Mouse (Mus musculus): ENCODE measurements around the gene Wdr45.
A peak's percentile ranks its signal among the peaks of the same experiment; 100 is the strongest.
"Not testable (repeated sequence)": the region's sequence is repeated elsewhere in the genome, so short reads cannot be mapped to it uniquely, and the experiment has no call there.

Wdr45 gene

DNA sequence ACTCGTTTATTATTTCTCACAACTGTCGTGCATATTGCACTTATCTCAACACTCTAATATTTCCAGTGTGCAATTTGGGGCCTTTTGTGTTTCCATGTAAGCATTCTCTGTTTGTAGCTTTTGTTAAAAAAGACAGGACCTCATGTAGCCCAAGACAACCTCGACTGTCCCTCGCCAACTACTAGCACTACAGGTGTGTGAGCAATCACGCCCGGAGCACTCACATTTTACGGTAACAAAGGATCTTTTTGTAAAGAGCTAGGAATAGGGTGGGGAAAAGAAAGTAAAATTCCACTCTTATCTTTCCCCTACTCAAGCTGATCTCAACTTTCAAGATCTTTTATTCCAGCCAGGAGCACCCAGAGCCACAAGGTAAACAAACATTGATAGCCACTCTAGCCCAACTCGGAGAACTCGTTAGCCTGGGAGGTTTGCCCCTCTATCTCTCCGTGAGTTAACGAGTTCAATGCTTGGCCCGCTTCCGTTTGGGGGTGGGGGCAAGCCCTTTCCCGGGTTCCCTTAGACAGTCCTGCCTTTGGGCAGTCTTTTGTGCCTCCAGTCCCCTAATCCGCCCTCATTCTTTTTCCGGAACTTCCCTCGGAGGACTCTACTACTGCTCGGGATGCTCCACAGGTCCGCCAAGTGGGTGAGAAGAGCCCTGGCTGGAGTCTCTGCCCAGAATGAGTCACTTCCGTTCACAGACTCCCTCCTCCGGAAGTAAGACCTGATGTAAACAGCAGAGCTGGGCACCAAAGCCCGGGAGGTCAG, 7.6 kb downstream of the Wdr45 start, which contains the start of gene Gm45208:
Gene Gm45208, plus strand, starts transcription at position 732 of the 768 bp plus-strand sequence.
- DNase-seq (ENCODE audit: low spot score), result peak; percentile 46

DNA sequence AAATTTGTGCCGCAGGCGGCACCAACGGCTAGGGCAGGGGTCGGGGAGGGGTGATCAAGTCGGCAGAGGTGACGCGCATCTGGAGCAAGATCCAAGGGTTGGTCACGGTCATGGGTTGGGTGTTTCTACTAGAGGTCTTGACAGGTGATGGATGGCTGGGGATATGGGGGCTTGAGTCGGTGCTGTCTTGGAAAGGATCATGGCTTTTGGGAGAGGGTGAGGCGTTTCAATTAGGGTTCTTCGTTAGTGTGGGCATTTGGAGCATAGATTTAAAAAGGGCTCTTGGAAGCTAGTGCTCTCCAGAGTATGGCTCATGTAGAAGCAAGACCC, 8.1 kb downstream of the Wdr45 start:
- DNase-seq (ENCODE audit: low spot score), result no peak

GRCm38 (mm10) chrX:7722691-7723090, 8.6 kb downstream of the Wdr45 start:
- DNase-seq (ENCODE audit: low spot score), result no peak

DNA sequence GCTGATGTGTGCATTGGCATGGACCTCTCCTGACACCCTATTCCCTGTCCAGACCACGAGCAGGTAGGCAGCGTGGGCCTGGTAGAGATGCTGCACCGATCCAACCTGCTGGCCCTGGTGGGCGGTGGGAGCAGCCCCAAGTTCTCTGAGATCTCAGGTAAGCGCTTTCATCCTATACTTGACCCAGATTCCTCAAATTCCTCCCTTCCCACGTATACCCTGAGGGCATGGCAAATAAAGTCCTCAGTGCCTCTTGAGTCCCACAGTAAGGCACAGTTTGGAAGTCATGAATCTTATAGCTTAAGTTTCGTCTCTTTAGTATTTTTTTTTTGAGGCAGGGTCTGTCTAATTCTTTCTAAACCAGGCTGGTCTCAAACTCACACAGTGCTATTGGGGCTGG, 10.0 kb downstream of the Wdr45 start:
- no peak for DNase-seq (ENCODE audit: low spot score)

- no peak for DNase-seq (ENCODE audit: low spot score)
These were observed 11.7 kb downstream of the Wdr45 start for GRCm38 (mm10) chrX:7725841-7726240.

DNA sequence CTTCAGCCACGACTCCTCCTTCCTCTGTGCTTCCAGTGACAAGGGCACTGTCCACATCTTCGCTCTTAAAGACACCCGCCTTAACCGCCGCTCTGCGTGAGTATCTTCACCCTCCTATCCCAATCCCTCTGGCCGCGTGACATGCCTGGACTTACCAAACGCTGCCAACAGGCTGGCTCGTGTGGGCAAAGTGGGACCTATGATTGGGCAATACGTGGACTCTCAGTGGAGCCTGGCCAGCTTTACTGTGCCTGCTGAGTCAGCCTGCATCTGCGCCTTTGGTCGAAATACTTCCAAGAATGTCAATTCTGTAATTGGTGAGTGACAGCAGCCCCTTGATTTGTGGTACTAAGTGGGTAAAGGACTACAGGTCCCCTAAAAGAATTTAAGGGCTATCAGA, 13.0 kb downstream of the Wdr45 start:
- DNase-seq (ENCODE audit: low spot score), result no peak

DNA sequence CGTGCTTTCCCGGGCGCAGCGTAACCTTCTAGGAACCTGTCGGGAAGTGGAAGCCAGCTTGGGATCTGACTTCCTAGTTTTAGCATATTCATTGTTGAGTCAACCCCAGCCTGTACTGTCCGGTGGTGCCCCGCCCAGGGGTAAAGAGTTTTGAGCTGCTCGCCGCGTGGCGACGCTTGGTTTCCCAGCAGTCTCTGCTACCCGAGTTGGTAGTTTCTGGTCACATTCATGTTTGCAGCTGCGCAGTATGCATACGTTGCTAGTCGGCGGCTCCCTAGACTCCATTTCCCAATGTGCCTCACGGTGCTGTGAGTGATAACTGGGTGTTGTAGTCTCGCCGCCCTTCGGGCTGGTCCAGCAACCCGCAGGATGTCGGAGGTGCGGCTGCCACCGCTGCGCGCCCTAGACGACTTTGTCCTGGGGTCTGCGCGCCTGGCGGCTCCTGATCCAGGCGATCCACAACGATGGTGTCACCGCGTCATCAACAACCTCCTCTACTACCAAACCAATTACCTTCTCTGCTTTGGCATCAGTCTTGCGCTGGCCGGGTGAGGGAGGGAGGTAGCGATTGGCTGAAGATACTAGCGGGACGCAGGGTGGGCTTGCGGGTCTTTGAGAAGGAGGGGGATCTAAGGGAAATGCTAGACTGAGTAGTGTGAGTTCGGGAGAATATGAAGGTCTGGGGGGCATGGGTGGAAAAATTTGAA, 14.2 kb downstream of the Wdr45 start, which contains the start of gene Praf2:
Gene Praf2, plus strand, starts transcription at position 225 of the 707 bp plus-strand sequence.
- DNase-seq (ENCODE audit: low spot score), result peak; percentile 53

DNA sequence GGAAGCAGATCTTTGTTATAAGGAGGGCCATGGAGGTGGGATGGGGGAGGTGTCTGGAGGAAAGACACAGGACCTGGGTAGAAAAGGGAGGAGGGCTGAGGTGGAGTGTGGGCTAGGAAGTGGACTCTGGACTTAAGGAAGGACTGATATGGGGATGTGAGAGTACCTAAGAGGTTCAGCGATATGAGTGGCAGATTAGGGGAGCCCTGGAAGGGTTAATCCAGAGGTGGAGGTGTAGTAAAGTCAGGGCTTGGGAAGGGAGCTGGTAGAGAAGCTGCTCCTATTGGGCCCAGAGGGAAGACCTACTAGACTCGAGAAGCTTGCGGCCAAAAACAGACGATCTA, 14.8 kb downstream of the Wdr45 start:
- no peak for DNase-seq (ENCODE audit: low spot score)

GRCm38 (mm10) chrX:7733571-7734156, 19.5 kb downstream of the Wdr45 start:
- peak; percentile 45 for DNase-seq (ENCODE audit: low spot score)

DNA sequence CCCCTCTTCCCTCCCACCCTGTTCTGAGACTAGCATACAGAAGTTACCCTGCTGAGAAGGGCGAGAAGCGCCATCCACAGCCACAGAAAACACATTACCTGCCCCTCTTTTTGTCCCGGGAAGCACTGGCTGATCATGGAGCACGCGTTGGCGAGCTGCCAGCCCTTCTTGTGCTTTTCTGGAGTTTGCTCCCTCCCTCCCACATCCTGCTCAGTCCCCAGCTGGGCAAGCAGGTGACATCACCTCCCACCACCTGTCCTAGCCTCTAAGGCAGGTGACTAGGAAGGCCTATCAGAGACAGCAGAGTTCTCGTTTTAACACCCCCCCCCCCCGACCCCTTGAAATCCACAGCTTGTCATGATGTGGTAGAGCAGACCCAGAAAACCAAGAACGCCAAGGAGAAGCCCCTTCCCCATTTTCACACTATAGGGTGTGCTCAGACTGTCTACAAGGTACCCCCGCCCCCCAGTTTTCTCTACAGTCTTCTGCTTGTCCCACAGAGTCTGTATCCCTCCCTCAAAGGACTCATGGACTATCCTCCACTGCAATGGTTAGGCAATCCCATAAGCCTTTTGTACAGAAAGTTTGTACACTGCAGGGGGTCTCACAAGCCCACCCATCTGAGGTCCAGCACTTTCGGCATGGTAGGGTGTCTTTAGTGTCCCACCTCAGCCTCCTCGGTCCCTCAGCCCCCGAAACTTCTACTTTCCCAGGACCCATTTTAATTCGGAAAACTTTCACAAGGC, 25.4 kb downstream of the Wdr45 start:
- DNase-seq (ENCODE audit: low spot score), result no peak

- no peak for DNase-seq (ENCODE audit: low spot score)
These were observed 26.1 kb downstream of the Wdr45 start for GRCm38 (mm10) chrX:7740082-7740819.

- no peak for DNase-seq (ENCODE audit: low spot score)
These were observed 27.0 kb downstream of the Wdr45 start for GRCm38 (mm10) chrX:7741103-7741502.

- no peak for DNase-seq (ENCODE audit: low spot score)
These were observed 29.3 kb downstream of the Wdr45 start for GRCm38 (mm10) chrX:7743470-7743869.

DNA sequence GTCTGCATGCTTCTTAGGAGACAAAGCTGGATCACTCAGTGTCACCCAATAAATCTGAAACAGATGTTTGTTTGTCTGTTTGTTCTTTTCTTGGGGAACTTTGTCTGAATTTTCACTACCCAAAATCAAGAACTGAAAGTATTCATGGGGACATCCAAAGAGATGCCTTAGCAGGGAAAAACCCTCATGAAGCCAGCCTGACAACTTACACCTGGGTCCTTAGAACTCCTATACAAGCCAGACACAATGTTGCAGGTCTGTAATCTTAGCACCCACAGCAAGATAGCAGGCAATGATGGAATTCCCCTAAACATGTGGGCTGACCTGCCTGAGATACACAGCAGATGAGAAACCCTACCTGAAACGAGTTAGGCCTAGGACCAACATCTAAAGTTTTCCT, 30.8 kb downstream of the Wdr45 start:
- DNase-seq (ENCODE audit: low spot score), result no peak

DNA sequence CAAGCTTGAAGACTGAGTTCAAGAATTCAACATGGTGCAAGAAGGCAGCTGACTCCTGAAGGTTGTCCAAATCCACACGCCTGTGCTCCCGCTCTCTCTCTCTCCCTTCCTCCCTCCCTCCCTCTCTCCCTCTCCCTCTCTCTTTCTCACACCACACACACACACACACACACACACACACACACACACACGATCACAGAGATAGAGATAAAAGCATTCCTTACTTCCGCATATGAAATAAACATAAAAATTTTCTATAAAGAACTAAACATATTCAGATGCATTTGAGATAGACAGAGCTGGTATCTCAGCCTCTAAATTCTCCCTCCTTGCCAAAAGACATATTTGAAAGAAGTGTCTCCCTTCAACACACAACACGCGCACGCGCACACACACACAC, 31.3 kb downstream of the Wdr45 start:
- DNase-seq (ENCODE audit: low spot score), result no peak

DNA sequence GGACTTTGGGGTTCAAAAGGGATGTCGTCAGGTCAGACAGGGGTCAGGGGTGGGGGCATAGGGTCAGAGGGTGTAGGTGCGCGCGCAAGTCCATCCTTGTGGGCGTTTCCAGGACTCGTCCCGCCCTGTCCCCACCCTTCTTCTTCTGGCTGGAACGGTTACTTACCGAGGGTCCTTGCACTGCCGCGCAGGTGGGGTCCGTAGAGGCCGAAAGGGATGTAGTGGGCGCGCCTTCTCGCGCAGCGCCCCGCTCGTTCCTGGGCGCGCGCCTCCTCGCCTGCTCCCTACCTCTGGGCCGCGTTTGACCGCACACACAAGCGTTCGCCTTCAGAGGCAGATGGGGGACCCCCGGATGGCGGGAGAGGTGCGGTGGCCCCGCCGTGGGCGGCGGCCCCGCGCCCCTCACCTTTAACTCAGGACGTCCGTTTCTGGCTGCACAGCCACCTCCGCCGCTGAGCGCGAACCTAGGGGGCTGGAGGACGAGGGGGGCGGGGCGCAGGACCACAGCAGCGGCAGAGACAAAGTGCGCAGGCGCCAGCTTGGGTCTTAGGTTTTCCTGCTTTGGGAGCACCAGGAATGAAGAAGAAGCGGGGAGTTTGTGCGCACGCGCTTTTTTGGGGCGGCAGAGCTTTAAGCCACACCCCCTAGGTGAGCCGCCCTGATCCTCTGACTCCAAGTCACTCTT, 36.4 kb downstream of the Wdr45 start, which contains the start of gene Ccdc120:
Gene Ccdc120, minus strand, starts transcription at position 474 of the 685 bp plus-strand sequence.
- DNase-seq (ENCODE audit: low spot score), result peak; percentile 52

- DNase-seq (ENCODE audit: low spot score), result not testable (repeated sequence)
These were observed 39.5 kb downstream of the Wdr45 start for GRCm38 (mm10) chrX:7753627-7754026.

DNA sequence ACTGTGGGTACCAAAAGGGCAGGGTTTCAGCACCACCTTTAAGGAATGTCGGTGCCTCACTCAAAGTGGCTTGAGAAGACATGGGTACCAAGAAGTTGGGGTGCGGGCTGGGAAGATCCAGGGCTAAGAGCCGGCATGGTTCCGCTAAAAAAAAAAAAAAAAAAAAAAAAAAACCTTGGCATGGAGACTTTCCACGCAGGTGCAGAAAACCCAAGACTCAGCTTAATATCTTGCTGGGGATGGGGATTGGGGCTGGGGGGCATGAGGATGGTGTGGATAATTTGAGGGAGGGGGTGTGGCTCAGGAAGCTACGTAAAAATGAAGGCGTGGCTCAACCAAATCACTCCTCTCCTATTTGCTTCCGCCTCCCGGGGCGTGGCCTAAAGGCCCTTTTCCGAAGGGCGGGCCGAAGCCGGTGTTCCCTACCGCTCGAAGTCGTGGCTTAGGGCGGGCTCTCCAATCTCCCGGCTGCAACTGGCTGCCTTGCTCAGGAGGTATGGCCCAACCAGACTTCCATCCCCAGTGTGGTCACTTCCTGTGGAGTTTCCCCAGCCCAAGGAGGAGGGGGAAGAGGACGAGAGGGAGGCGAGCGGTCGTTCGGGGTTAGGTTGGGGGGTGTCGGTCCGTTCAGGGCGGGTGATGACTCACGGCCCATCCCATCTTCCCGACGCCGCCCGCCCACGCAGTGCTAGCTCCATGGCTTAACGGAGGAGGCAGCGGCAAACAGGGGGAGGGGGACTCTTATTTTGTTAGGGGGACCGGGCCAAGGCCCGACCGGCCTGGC, 48.2 kb downstream of the Wdr45 start, which contains the start of gene Tfe3:
Gene Tfe3, plus strand, starts transcription at position 424 of the 784 bp plus-strand sequence.
- peak; percentile 74 for DNase-seq (ENCODE audit: low spot score)

- no peak for DNase-seq (ENCODE audit: low spot score)
These were observed 48.7 kb downstream of the Wdr45 start for GRCm38 (mm10) chrX:7762921-7763197.

DNA sequence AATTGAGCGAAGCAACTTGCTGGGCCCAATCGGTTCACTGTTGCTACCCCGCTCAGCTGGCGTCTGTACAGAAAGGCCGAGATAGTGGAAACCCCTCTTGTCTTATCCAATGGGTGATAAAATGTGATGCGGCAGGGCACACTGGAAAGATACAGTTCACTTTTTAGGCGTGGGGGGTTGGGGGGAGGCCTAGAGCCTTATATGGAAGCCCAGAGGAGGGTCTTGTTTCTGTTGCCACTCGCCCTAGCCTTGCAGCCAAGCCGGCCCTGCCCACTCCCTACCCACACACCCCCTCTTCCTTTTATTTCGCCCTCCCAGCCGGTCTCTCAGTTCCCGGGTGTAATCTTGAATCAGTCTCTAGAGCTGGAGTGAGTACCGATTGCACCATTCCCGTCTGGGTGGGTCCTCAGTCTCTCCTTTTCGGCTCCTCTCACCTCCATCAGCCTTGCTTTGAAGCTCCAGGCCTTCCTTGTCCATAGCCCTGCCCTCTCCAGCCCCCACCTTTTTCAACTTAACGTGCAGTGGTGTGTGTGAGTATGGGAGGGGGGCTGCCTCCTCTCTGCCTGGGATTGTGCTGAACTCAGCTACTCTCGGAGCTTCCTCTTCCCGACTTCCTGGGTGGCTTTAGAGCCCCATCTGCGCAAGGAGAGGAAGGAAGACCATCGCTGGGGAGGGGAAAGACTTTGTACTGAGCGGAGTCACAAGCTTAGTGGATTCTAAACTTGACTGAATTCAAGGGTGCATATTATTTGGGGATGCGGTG, 49.7 kb downstream of the Wdr45 start:
- no peak for DNase-seq (ENCODE audit: low spot score)

All from ovary, postnatal 14 days (tissue).